Mouse (Mus musculus): Measurements from ENCODE around the gene Tldc2.

The Tldc2 gene

DNA sequence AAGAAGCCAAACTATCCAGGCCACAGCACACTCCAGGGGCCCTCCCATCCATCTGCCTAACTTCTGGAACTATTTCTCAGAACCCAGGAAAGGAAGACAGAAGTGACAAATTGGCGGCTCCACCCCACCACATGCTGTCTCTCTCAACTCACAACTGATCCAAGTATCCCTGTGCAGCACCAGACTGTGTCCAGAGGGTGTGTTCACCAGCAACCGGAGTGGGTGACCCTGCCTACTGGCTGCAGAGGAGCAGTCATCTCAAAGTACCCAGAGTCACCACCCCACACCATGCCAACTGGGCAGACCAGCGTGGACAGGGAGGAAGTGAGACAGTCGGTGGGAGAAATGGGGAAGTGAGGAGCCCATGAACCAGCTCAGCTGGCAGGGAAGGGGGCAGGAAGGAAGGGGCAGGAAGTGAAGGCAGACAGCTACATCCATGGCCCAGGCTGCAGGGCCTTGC, 23.6 kb upstream of the Tldc2 start:
- DNase-seq: no peak

DNA sequence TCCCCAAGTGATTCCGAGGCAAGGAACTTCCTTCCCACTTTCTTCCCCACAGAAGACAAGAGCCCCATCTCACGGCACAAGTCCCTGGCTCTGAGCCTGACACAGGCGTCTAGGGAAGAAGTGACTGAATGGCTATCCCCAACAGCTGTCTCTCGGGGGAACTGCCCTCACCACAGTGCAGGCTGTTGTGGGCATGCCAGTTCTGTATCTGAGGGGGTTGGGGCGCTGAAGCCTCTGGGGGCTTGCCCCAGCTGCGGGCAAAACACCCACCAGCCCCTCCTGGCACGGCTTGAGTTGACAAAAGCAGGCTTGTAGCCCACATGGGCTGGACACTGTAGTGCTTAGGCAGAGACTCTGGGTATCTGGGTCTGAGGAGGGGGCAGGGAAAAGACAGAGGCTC, 22.7 kb upstream of the Tldc2 start:
- DNase-seq: no peak

DNA sequence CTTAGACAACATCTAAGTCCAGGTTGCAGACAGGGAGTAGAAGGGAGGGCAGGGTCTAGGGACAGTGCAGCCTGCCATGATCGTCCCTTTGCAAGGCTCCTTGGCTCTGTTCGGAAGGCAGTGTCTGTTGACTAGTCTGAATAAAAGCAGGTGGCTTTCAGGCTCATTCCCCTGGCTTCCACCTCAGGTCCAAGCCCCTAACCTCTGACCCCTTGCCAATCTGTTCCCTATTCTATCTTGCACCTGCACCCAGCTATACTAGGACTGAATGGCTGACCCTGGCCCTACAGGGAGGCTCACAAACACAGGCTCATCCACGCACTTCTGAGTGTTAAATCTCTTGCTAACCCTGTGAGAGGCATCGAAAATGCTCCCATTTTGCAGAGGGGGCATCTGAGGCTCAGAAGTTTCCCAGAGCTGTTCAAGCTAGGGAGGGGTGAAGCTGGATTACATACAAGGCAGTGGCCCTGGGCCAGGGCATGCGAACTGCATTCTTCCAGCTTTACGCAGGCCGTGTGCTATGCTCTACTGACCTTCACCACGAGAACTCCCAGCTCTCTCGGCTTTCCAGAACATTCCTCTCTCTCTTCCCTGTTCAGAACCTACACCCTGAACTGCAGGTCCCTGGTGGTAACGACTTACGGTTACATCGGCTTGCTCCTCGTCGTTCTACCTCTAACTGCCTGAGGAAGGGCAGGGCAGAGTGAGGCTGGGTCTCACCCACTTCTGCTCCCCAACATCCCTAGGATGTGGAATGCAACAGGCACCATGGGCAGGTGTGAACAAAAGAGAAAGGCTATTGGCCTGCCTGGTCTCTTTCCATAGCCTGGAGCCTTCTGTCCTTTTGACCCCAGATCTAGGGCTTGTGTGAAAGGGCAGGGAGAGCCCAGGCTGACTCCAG, 21.6 kb upstream of the Tldc2 start:
- peak; percentile 70 for DNase-seq

DNA sequence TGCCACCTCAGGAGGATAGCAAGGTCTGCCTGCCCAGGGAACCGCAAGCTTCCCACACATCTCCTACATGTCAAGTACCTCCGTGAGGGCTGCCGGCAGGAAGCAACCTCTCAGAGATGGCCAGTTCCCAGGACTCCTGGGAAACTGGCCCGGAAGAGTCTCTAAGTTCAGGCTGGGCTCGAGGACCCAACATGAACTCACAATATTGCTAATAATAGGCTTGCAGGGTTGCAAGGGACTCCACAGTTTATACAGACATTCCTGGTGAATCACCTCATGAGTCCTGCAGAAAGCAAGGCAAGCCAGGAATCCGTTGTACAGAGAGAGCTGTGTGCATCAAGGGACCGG, 21.0 kb upstream of the Tldc2 start:
- no peak for DNase-seq

DNA sequence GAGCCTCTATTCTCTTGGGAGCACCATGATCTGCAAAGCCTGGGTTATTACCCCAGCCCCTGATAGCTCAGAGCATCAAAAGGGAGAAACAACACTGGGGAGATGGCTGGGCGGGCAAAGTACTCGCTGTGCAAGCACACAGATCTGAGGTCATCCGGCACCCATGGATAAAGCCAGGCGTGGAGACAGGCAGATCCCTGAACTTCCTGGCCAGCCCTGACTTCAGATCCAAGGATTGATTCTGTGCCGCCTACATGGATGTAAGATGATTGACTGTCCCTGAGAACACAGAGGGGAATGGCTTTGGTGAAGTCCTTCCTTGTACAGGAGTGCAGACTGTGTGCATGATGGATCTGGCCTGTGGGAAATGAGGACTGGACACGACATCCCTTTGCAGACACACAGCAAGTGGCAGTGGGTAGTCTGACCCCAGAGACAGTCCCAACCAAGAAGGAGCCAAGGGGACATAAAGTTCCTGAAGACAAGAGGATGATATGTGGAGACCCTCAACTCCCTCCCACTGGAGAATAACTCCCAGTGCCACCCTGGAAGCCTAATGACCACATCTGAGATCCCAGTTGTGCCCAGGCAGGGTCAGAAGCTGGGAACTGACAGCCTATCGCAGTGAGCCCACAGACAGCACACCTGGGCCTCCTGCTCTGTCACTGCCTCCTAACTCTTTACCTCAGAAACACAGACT, 20.0 kb upstream of the Tldc2 start:
- DNase-seq: no peak

DNA sequence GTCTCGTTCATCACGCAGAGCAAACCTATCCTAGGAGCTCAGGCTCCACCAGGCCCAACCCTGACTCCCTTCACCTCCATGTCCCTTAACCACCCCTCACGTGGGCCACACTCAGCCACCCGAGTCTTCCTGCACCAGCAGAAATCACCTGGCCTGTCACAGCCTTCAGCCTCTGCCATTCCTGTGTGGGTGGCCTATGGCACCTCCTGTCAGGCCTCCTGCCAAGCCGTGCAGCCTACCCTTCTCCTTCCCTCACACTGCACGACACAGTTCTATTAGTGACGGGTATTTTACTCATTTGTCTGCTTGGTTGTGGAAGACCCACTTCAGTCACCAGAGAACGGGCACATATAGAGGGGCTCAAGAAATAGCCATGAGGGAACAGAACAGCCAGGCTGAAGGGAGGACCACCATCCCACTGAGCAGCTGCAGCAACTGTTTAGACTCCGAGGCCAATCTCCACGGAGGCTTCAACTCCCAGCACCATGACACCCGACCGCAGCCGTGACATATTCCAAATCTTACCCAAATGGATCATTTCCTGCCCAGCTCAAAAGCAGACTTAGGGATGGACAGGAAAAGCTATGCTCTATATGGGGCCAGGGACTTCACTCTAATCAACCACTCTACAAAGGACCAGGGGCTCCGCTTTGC, 18.0 kb upstream of the Tldc2 start:
- no peak for DNase-seq

DNA sequence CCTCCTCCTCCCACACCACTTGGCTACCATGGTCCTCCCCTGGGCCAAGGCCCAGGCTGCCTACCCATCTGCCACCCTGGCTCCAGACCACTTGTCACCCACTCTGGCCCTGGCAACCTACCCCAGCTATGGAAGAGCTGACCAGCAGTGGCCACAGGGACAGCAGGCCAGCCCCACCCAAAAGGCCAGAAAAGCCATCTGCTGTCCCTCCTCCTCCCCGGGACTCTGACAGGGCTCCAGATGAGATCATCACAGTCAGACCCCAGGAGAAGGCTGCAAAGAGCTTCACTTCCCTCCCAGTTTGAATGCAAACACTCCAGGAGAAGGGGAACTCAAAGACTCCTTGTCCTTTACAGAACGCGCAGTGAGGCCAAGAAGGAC, 17.5 kb upstream of the Tldc2 start:
- DNase-seq: no peak

DNA sequence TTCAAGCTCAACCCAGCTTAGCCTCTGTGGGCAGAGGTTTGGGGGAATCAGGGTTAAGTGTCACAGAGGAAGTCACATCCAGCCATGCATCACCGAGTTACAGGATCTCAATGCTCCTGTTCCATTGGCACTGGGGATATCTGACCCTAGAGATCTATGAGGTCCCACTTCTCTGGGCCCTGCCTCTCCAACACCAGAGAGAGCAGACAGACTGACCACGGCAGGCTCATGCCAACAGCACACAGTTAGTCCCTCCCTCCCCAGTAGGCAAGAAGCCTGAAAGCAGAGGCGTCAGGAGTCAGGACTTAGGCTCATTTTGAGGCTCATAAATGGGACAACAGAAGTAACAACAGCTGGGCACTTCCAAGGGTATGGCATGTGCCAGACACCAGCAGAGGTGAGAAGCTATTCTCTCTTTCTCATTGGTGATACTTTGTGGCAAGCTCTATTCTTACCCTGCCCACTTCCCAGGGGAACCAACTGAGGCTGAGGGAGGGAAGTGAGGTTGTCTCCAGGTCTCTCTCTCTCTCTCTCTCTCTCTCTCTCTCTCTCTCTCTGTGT, 17.0 kb upstream of the Tldc2 start:
- no peak for DNase-seq

DNA sequence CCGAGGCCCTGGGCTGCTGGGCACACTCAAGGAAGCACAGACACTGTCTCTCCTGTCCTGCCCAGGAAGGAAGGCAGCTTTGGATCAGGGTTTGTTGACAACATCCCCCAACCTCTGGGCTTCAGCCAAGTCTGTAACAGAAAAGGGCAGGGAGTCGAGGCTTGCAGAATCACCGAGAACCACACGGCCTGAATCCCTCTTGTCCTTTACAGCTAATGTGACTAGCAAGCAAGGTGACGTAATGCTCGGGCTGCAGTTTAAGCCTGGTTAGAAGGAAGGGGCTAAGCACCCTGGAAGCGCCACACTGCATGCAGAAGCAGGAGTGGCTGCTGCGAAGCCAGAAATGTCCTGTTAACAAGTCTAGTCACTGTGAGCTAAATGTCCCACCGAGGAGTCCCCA, 16.5 kb upstream of the Tldc2 start:
- peak; percentile 75 for DNase-seq

DNA sequence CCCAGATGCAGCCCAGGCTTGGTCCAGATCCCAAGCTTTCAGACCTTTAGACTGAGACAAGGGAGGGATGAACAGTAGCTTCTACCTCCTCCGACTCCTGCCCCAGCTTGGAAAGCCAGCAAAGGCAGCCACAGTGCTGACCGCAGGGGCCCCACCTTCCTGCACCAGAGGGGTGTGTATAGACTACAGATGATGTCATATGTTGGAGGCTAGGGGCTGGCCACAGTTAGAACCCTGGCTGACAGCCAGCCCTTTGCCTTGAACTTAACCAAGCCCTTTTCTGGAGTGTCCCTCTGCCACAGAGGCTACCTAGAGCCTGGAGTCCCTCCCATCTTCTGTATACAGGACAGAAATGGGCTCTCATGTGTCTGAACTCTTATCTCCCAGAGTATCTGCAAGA, 15.3 kb upstream of the Tldc2 start:
- peak; percentile 70 for DNase-seq

DNA sequence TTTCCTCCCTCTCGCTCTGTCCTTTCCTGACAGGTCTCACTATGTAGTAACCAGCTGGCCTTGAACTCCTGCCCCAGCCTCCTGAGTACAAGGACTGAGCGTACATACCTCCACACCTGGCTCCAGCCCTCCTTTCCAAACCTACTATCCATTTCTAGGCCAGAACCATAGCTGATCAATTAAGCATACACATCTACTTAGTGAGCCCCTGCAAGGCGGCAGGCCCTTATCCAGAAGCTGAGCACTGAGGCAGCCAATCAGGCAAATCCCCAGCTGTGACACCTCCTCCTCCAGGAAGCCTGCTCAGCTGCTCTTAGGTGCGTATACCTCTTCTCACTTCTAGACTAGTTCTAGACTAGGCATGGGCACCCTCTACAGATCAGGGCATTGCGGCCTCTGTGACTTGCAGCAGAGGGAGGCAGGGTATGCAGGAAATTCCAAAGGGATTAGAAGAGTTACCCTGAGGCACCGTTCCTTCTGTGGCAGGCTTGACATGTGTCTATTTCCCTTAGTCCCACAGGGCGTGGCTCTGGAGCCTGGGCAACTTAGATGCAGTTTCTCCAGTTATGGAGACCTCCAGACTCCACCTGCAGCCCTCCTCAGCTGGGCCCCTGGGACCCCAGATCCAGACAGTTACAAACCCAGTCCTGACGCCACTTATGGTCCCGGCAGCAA, 14.4 kb upstream of the Tldc2 start:
- no peak for DNase-seq

DNA sequence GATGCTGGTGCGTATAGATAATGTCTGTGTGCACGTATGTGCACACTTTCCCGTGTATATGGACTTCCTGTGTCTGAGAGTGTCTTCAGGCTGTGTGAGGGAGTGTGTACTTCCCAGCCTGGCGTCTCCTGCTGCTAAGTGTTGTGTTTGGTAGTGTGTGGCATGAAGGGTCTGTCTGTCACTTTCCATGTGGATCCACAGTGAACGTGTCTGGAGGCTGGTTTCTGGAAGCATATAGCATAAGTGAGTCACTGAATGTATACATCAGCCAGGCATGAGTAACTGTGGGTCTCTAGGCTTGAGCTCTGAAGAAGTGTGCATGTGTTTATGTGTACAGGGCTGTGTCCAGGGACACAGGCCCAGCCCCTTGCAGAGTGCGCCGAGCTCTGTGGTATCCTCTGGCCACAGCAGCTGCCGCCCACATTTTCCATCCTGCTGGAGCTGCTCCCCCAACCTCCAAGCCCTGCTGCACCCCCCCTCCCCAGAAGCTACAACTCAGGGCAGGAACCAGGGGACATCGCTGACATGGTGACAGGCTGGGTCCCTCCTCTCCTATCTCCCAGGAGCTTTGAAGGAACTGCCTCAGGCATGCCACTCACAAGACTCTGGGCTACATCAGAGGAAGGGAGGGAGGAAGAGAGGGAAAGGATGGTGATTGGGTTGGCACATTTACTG, 13.3 kb upstream of the Tldc2 start:
- DNase-seq: no peak

DNA sequence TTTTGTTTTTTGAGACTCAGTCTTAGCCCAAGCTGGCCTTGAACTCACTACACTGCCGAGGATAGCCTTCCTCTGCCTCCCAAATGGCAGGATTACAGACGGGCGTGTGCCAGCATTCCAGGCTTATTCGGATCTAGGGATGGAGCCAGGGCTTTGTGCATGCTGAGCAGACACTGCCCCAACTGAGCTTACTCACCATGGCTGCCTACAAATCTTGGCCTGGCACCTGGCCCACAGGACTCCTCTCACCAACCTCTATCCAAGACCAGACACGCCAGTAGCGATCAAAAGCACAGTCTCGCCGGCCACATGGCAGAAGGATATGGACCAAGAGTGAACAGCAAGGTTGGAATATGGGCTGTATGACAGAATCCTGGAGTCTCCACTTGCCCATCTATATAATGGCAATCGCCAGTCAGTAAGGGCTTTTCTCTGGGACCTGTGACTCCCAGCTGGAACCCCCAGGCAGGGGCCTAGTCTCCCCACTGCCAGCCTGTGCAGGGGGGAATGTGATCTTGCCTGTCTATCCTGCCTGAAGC, 12.6 kb upstream of the Tldc2 start:
- DNase-seq: no peak

DNA sequence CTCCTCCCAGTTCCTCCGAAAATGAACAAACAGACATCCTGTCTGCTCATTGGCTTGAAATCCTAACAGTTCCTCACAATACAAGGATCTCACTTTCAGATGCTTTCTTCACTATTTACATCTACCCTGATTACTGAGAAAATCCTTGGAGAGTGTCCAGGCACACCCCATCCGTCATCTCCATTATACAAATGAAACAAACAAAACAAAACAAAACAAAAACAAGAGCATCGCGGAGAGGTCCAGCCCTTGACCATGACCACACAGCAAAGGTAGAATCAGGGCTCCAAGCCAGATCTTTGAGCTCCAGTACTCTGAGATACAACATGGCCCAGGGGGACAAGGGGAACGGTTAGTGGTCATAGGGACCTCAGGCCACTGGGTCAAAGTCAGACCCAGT, 12.1 kb upstream of the Tldc2 start:
- no peak for DNase-seq

DNA sequence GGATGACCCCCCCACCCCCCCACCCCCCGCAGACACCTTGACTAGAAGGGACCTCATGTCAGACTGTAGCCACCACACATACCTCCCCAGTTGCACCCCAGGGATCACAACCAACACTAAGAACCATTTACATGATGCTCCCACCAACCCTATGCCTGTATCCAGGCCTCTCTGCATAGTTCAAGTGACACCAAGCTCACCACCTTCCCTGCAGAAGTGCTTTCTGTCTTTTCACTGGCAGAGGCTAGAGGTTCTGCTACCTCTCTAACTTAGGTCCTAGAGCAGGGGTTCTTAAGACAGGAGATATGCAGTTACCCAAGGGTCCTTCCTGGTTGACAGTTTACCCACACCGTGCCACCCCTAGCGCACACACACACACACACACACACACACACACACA, 11.6 kb upstream of the Tldc2 start:
- no peak for DNase-seq

DNA sequence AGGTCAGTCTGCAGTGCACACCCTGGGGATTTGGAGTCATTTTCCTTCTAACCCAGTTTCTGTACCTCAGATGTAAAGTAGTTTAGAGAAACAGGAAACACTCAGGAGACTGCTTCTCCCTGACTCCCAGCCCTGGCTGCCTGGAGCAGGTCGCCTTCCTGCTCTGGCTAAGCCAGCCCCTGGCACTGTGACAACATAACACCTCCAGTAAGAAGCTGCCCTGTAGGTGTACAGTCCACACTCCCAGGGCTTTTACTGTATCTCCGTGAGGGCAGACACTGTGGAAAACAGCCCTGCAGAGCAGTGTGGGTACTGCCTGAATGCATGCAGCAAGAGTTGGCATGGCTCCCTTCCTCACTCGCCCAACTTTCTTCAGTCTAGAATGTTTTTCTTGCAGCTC, 11.2 kb upstream of the Tldc2 start:
- peak; percentile 75 for DNase-seq

DNA sequence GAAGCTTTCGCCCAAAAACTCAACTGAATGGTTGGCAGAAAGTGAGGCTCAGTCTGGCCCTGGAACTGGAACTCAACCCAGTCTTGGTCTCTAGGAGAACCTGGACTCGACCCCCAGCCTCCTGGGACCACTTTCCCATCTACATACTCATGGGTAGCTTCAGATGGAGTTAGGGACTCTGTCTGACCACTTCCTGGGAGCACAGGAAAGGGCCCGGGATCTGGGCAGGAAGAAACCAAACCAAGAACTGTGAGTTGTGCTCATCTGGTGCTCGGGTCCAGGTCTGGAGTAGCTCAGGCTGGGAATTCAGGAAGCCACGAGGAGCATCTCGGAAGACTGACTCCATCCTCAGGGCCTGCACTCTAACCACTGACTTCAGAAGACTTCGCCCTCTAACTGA, 10.3 kb upstream of the Tldc2 start:
- DNase-seq: no peak

DNA sequence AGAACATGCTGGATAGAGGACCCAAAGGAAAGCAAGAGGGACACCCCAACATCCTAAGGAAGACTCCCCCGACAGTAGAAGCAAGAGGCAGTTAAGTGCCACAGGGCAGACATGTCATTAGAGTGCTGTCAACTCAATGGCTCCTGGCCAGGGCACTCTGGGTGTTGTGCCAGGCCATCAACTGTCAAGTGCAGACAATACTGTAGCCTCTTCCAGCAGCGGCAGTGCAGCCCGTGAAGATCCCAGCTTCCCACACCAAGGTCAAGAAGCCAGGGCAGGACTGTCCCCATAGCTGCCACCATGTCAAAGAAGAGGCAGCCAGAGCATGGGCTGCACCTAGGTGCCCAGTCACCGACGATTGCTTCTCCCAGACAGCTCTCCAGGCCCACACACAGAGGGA, 9.7 kb upstream of the Tldc2 start:
- DNase-seq: peak; percentile 56

DNA sequence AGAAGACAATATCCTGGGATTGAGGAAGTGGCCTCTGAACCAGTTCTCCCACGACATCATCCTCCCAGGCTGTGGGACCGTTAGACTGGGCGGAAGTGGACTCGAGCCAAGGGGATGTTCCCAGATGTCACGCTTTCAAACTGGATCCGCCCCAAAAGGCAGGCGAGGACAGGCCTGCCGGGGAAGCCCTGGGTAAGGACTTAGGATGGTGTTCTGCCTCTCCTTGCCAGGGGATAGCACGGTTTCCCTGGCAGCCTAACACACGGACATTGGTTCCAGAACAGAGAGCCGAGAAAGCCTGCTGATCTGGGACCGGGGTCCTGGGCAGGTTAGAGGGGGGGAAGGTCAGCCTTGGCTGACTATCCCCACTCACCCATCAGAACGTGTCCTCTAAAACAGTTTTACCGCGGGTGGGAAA, 9.2 kb upstream of the Tldc2 start:
- peak; percentile 93 for DNase-seq

DNA sequence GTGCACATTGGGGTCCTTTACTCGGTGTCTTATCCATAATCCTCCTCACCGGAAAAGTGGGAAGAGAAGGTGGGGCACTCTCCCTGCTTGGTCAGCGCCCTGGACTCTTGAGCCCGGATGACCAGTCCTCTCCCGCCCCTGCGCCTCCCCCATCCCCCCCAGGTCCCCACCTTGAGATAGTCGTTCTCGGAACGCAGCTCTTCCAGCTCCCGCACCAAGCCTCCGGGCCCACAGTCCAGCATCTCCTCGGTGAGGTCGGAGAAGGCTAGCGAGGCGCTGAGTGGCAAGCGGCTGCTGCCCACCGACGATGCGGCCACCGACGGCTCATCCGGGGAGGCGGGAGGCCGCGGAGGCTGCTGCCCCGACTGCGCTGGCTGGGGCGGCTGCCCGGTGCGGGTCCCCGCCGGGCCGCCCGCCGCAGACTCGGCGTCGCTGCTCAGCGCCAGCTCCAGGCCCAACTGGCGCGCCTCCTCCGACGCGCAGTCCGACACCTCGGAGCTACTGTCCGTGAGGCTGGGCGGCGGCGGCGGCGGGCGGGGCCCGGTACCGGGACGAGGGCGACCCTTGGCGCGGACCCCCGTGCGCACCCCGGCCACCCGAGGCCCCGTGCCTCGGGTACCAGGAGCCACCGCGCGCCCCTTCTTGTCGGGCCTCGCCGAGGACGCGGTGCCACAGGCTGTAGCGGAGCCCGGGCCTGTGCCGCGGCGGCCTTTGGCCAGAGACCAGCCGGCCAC, 8.6 kb upstream of the Tldc2 start:
- peak; percentile 61 for DNase-seq

Measured in kidney, postnatal 14 days (tissue).